Mouse (Mus musculus): ENCODE results near the gene Mpl.
A peak's percentile ranks its signal among the peaks of the same experiment; 100 is the strongest.

Mpl gene

GRCm38 (mm10) chr4:118427768-118428451, 29.4 kb downstream of the Mpl start, which contains the start of gene Elovl1:
Gene Elovl1 (plus strand): TSS chr4:118428093.
- peak; percentile 74 for DNase-seq (ENCODE audit: low spot score)

- DNase-seq (ENCODE audit: low spot score) = no peak
Observed at GRCm38 (mm10) chr4:118427415-118427767, 29.9 kb downstream of the Mpl start.

- no peak for DNase-seq (ENCODE audit: low spot score)
Observed at GRCm38 (mm10) chr4:118425374-118425773, 31.9 kb downstream of the Mpl start.

- no peak for DNase-seq (ENCODE audit: low spot score)
Observed at GRCm38 (mm10) chr4:118424541-118425160, 32.7 kb downstream of the Mpl start.

- no peak for DNase-seq (ENCODE audit: low spot score)
Observed at GRCm38 (mm10) chr4:118421384-118421783, 35.9 kb downstream of the Mpl start.

GRCm38 (mm10) chr4:118417112-118417797, 40.1 kb downstream of the Mpl start:
- DNase-seq (ENCODE audit: low spot score) = no peak

- no peak for DNase-seq (ENCODE audit: low spot score)
Observed at GRCm38 (mm10) chr4:118416329-118416728, 41.0 kb downstream of the Mpl start.

- DNase-seq (ENCODE audit: low spot score) = no peak
Observed at GRCm38 (mm10) chr4:118415779-118416178, 41.5 kb downstream of the Mpl start.

- DNase-seq (ENCODE audit: low spot score) = no peak
Observed at GRCm38 (mm10) chr4:118413553-118413952, 43.8 kb downstream of the Mpl start.

GRCm38 (mm10) chr4:118410871-118411270, 46.4 kb downstream of the Mpl start:
- DNase-seq (ENCODE audit: low spot score) = no peak

- DNase-seq (ENCODE audit: low spot score) = peak; percentile 70
Observed at GRCm38 (mm10) chr4:118409142-118409900, 48.0 kb downstream of the Mpl start, which contains the start of the genes Szt2 and Med8. Gene Szt2 (minus strand): TSS chr4:118409273. Gene Med8 (plus strand): TSS chr4:118409337.

GRCm38 (mm10) chr4:118402701-118403100, 54.6 kb downstream of the Mpl start:
- DNase-seq (ENCODE audit: low spot score) = no peak

- no peak for DNase-seq (ENCODE audit: low spot score)
Observed at GRCm38 (mm10) chr4:118401918-118402317, 55.4 kb downstream of the Mpl start.

- no peak for DNase-seq (ENCODE audit: low spot score)
Observed at GRCm38 (mm10) chr4:118401421-118401820, 55.9 kb downstream of the Mpl start.

GRCm38 (mm10) chr4:118398400-118398799, 58.9 kb downstream of the Mpl start:
- DNase-seq (ENCODE audit: low spot score) = no peak

- no peak for DNase-seq (ENCODE audit: low spot score)
Observed at GRCm38 (mm10) chr4:118396433-118396832, 60.9 kb downstream of the Mpl start.

GRCm38 (mm10) chr4:118395289-118395688, 62.0 kb downstream of the Mpl start:
- no peak for DNase-seq (ENCODE audit: low spot score)

- no peak for DNase-seq (ENCODE audit: low spot score)
Observed at GRCm38 (mm10) chr4:118394505-118394904, 62.8 kb downstream of the Mpl start.

Data from ovary, postnatal 10 days (tissue).